Mouse (Mus musculus) heart, postnatal 0 days (tissue): ENCODE results near the gene Chd9. TPM values are rescaled to one million over a fixed set of nuclear protein-coding genes. Genes with fewer than 3 reads are reported as not detected.
"Not testable (repeated sequence)": the region's sequence is repeated elsewhere in the genome, so short reads cannot be mapped to it uniquely, and the experiment has no call there.

Source experiments
- ATAC-seq: fragments of 200-750 bp; cut with Nextera tagmentation; 2 replicates; pipeline ENCODE4 v1.8.0; 2017; ENCODE audit warnings: low read depth, moderate number of reproducible peaks, moderate library complexity; ENCODE audit not compliant: insufficient read depth
- DNase-seq: peaks from one replicate; pipeline ENCODE4 v3.0.0-alpha.2; 2016; ENCODE audit warnings: low spot score
- H3K27ac ChIP-seq: fragments of 300-500 bp; sonication (generic); 2 replicates; pipeline ENCODE4 v1.5.1; 2014; ENCODE audit warnings: low read depth, mild to moderate bottlenecking
- H3K27me3 ChIP-seq: fragments of 300-500 bp; sonication (generic); 2 replicates; pipeline ENCODE4 v1.6.1; 2014; ENCODE audit warnings: low read length, mixed read lengths; ENCODE audit not compliant: control insufficient read depth, insufficient read depth
- H3K36me3 ChIP-seq: fragments of 300-500 bp; sonication (generic); replicated peaks from 2 replicates; pipeline ENCODE4 v1.6.1; 2014; ENCODE audit warnings: low read length, mixed read lengths; ENCODE audit not compliant: control insufficient read depth, insufficient read depth
- H3K4me1 ChIP-seq: fragments of 300-500 bp; sonication (generic); 2 replicates; pipeline ENCODE4 v1.6.1; 2014; ENCODE audit warnings: antibody characterized with exemption; ENCODE audit not compliant: control insufficient read depth, insufficient read depth
- H3K4me2 ChIP-seq: fragments of 300-500 bp; sonication (generic); 2 replicates; pipeline ENCODE4 v1.6.1; 2014; ENCODE audit warnings: low read depth, mild to moderate bottlenecking, low read length, moderate library complexity
- H3K4me3 ChIP-seq: fragments of 300-500 bp; sonication (generic); 2 replicates; pipeline ENCODE4 v1.5.1; 2014; ENCODE audit warnings: low read depth, low read length
- H3K9ac ChIP-seq: fragments of 300-500 bp; sonication (generic); replicated peaks from 2 replicates; pipeline ENCODE4 v1.6.1; 2014; ENCODE audit warnings: low read depth, low read length, mixed read lengths
- H3K9me3 ChIP-seq: fragments of 300-500 bp; sonication (generic); replicated peaks from 2 replicates; pipeline ENCODE4 v1.6.1; 2016; ENCODE audit warnings: low read length; ENCODE audit not compliant: control insufficient read depth
- CTCF ChIP-seq: IDR thresholded peaks from 2 replicates; pipeline ENCODE4 v1.5.1; 2016; ENCODE audit warnings: antibody characterized with exemption, control low read depth, low read depth
- EP300 ChIP-seq: IDR thresholded peaks from 2 replicates; pipeline ENCODE4 v1.6.1; 2016; ENCODE audit warnings: antibody characterized with exemption, low read depth
- WGBS: fragments of 180-500 bp; shearing (Covaris S2); extraction: QIAGEN DNeasy Blood & Tissue Kit; methylation state at CpG from one replicate; pipeline ENCODE4 v1.1.7; 2014; 5-methylcytosine and 5-hydroxymethylcytosine counted together
- polyA plus RNA-seq: library from polyadenylated mRNA; unstranded; fragments of >200 nt; fragmentation: Nextera tagmentation; extraction: Ambion mirVana; gene quantifications from 2 replicates; pipeline ENCODE4 v1.2.1, GENCODE M21; 2015
- total RNA-seq: library from RNA; depleted of rRNA; stranded (reverse); fragments of >200 nt; gene quantifications from 2 replicates; pipeline ENCODE4 v1.2.3, GENCODE M21; 2014; ENCODE audit warnings: low replicate concordance

The Chd9 gene
- total and polyA plus RNA-seq, 2 experiments from 2014 or later = 38.9 to 44.1 TPM

DNA sequence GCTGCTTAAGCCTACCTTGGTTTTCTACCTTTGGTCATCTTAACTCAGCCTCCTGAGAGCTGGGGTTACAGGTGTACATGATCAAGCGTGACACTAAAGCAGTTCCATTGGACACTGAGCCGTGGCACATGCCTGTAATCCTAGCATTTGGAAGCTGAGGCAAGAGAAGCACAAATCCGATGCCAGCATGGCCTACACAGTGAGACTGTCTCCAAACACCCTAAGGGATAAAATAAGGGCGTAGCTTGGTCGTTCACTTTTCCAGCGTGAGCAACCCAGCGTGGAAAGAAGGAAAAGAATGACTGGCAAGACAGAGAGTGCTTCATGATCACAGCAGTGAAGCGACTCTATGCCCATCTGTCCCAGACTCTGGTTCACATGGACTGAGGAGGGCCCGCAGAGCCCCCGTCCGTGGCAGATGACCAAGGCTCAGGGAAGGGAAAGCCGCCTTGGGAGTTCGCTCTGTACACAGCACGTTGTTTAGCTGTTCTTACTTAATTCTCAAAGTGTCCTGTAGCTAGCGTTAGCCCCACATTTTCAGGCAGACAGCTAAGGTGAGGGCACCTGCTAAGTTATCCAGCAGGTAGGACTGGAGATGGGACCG lies 54.0 kb downstream of the Chd9 start:
- 89% methylated on average over 16 of the region's 16 CpGs for WGBS
- Histone ChIP-seq H3K36me3 (no peaks in the 10 kb centered on the region), H3K27me3 (no peaks in the 10 kb centered on the region), H3K27ac (no peak overlapping the region), H3K4me3 (no peak overlapping the region), H3K4me2 (no peak overlapping the region), H3K4me1 (peaks cover 8% of the 10 kb centered on the region), H3K9ac (no peak overlapping the region), H3K9me3 (no peaks in the 10 kb centered on the region)
- TF ChIP-seq EP300 = no peak
- no peak for TF ChIP-seq CTCF
- DNase-seq (no peak), ATAC-seq (no peak)

DNA sequence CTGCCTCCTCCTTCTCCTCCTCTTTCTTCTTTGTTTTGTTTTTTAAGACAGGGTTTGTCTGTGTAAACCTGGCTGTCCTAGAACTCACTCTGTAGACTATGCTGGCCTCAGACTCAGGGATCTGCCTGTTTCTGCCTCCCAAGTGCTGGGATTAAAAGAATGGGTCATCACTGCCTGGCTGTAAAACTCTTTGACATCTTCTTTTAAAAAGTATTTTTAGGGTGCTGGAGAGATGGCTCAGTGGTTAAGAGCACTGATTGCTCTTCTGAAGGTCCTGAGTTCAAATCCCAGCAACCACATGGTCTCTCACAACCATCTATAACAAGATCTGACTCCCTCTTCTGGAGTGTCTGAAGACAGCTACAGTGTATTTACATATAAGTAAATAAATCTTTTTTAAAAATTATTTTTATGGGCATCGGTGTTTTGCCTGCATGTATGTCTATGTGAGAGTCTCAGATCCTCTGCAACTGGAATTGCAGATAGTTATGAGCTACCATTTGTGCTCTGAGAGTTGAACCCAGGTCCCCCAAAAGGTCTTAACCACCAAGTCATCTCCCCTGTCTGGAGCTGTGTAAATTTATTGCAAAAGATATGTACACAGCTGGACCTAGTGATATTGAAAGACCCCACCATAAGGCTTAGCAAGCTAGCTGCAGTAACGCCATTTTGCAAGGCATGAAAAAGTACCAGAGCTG lies 57.7 kb downstream of the Chd9 start:
- DNase-seq (no peak), ATAC-seq (no peak)
- Histone ChIP-seq H3K27ac (no peak overlapping the region), H3K4me1 (no peaks in the 10 kb centered on the region), H3K9me3 (no peaks in the 10 kb centered on the region), H3K36me3 (no peaks in the 10 kb centered on the region), H3K9ac (no peak overlapping the region), H3K4me3 (no peak overlapping the region), H3K27me3 (no peaks in the 10 kb centered on the region), H3K4me2 (no peak overlapping the region)
- TF ChIP-seq EP300 = no peak
- TF ChIP-seq CTCF = no peak
- 88% methylated on average over 2 of the region's 2 CpGs for WGBS

GRCm38 (mm10) chr8:90886369-90886712 lies 58.2 kb downstream of the Chd9 start:
- not testable (repeated sequence) for H3K9ac ChIP-seq, H3K27ac ChIP-seq, H3K27me3 ChIP-seq, DNase-seq, ATAC-seq, H3K4me3 ChIP-seq, H3K36me3 ChIP-seq, H3K9me3 ChIP-seq, H3K4me1 ChIP-seq, H3K4me2 ChIP-seq
- WGBS = no CpG with 5 or more reads among the region's 15 CpGs

- H3K36me3 ChIP-seq, H3K9ac ChIP-seq, H3K27me3 ChIP-seq, H3K4me1 ChIP-seq, DNase-seq, H3K4me2 ChIP-seq, H3K27ac ChIP-seq, H3K9me3 ChIP-seq: not testable (repeated sequence)
- peak; percentile 47; the same call in 1 of the 2 replicates for ATAC-seq
- H3K4me3 ChIP-seq = peak overlapping the region; percentile 42
- no CpG with 5 or more reads among the region's 20 CpGs for WGBS
Observed at GRCm38 (mm10) chr8:90887328-90887727, 59.2 kb downstream of the Chd9 start.

DNA sequence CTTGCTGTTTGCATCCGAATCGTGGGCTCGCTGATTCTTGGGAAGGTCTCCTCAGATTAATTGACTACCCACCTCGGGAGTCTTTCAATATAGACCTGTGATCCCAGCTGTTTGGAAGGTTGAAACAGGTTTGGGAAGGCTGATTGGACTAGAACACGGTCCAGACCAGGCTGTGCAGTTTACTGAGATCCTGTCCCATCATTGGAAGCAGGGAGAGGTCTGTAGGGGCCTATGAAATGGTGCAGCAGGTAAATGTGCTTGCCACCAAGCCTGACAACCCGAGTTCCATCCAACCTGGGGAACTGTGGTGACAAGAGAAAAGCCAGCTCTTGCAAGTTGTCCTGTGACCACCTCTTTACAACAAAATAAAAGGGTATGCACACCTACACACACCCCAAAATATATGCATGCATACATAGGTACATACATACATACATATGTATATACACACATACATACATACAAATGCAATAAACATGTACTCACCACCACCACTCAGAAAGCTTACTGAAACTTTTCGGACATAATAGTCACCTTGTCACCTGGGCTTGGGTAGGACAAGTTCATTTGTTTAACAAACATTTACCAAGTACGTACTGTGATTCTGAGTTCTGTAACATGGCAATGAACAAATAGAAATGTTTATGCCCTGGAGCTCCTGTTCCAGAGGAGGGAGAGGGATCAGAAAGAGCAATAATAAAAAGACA lies 63.9 kb downstream of the Chd9 start:
- Histone ChIP-seq H3K4me3 (no peak overlapping the region), H3K9me3 (no peaks in the 10 kb centered on the region), H3K36me3 (no peaks in the 10 kb centered on the region), H3K27me3 (no peaks in the 10 kb centered on the region), H3K4me2 (no peak overlapping the region), H3K27ac (no peak overlapping the region), H3K9ac (no peak overlapping the region), H3K4me1 (no peaks in the 10 kb centered on the region)
- TF ChIP-seq CTCF (no peak), EP300 (no peak)
- ATAC-seq (no peak), DNase-seq (no peak)
- 87% methylated on average over 8 of the region's 8 CpGs for WGBS
